In genomic region chr10:62099749-62100403, GRCm38 (mm10) we compare ENCODE assay signal across 15 mouse cellular contexts. TPM values are rescaled to one million over a fixed set of nuclear protein-coding genes. Genes with fewer than 3 reads are reported as not detected.
DNase-seq lines count a peak whose midpoint lies in the region; ATAC-seq and TF ChIP-seq lines count a peak whose summit lies in the region.
"Had no signal": no experiment of that assay in that cellular context is flagged by ENCODE, and none has a peak within 500 bp of the region (broad histone marks: within the 10 kb centered on the region; RNA-seq: fewer than 3 reads in every experiment).

No protein-coding gene starts in this region.

- no peak overlapping the region for H3K4me3 ChIP-seq in forebrain, postnatal 0 days (ENCODE audit: low read depth, low read length)
- H3K4me3 ChIP-seq in limb, embryonic 14.5 days (replicated peaks; ENCODE audit: low read length): no peak overlapping the region
- H3K4me3 ChIP-seq in neural tube, embryonic 15.5 days (replicated peaks): no peak overlapping the region
- H3K4me3 ChIP-seq in cerebellum, adult 2 months (replicated peaks; ENCODE audit: insufficient read depth, low read depth, low read length): no peak overlapping the region
- H3K4me3 ChIP-seq: kidney, embryonic 15.5 days had no signal

- peaks cover 21% of the 10 kb centered on the region for H3K4me1 ChIP-seq in forebrain, postnatal 0 days (ENCODE audit: insufficient read depth)
- peaks cover 18% of the 10 kb centered on the region for H3K4me1 ChIP-seq in limb, embryonic 14.5 days (ENCODE audit: control insufficient read depth, insufficient read depth, low read length)
- peaks cover 25% of the 10 kb centered on the region for H3K4me1 ChIP-seq in neural tube, embryonic 15.5 days
- peaks cover 9% of the 10 kb centered on the region; the same call in 1 of the 2 replicates for H3K4me1 ChIP-seq in cerebellum, adult 2 months (ENCODE audit: control insufficient read depth, insufficient read depth, low read length)
- H3K4me1 ChIP-seq: kidney, embryonic 15.5 days had no signal

- peak overlapping the region; percentile 89 for H3K27ac ChIP-seq in forebrain, postnatal 0 days (ENCODE audit: low read depth, low read length)
- no peak overlapping the region for H3K27ac ChIP-seq in limb, embryonic 14.5 days (replicated peaks; ENCODE audit: low read depth, low read length)
- peak overlapping the region; percentile 87 for H3K27ac ChIP-seq in neural tube, embryonic 15.5 days (replicated peaks)
- H3K27ac ChIP-seq in cerebellum, adult 2 months (ENCODE audit: insufficient read depth, low read length): no peak overlapping the region
- H3K27ac ChIP-seq: kidney, embryonic 15.5 days had no signal

- TF ChIP-seq POLR2A in limb, embryonic 14.5 days (IDR thresholded peaks at IDR 0.05; ENCODE audit: borderline replicate concordance, extremely low read depth, insufficient read depth, insufficient read length): no peak
- TF ChIP-seq POLR2A in cerebellum, adult 2 months (IDR thresholded peaks at IDR 0.05; ENCODE audit: borderline replicate concordance, insufficient read depth, low read length): no peak

- TF ChIP-seq CTCF in forebrain, postnatal 0 days (IDR thresholded peaks at IDR 0.05; ENCODE audit: low read depth): no peak
- no peak for TF ChIP-seq CTCF in cerebellum, adult 2 months (IDR thresholded peaks at IDR 0.05; ENCODE audit: borderline replicate concordance, insufficient read depth, low read depth, low read length)

- no peaks in the 10 kb centered on the region for H3K36me3 ChIP-seq in forebrain, postnatal 0 days (ENCODE audit: insufficient read depth)
- H3K36me3 ChIP-seq in limb, embryonic 14.5 days (ENCODE audit: control insufficient read depth, insufficient read depth, low read length): no peaks in the 10 kb centered on the region
- no peaks in the 10 kb centered on the region for H3K36me3 ChIP-seq in neural tube, embryonic 15.5 days
- H3K36me3 ChIP-seq: kidney, embryonic 15.5 days had no signal

- intact Hi-C loops in left cerebral cortex, postnatal 4 days (cut with DNase I): loop anchor here (5.0 to 10.0 kb wide), 3 partner anchors 43 to 263 kb away; no protein-coding TSS in a partner anchor

- no peak overlapping the region for H3K9ac ChIP-seq in forebrain, postnatal 0 days
- H3K9ac ChIP-seq in limb, embryonic 14.5 days (ENCODE audit: low read depth, low read length, severe bottlenecking): no peak overlapping the region
- H3K9ac ChIP-seq in neural tube, embryonic 15.5 days (replicated peaks): no peak overlapping the region
- H3K9ac ChIP-seq: kidney, embryonic 15.5 days had no signal

- peak; percentile 28 for ATAC-seq in forebrain, postnatal 0 days
- ATAC-seq in limb, embryonic 14.5 days (ENCODE audit: low FRiP score, low read depth): peak; percentile 68; the same call in 1 of the 2 replicates
- ATAC-seq in neural tube, embryonic 15.5 days (ENCODE audit: low FRiP score): peak; percentile 75

- peak; percentile 43 for DNase-seq in left cerebral cortex, postnatal 4 days
- no peak for DNase-seq in left cerebral cortex, adult 8-10 months (ENCODE audit: low spot score in 2 of 2)
- peak; percentile 69 for DNase-seq in forebrain, postnatal 0 days
- DNase-seq in limb, embryonic 14.5 days (ENCODE audit: low spot score): peak; percentile 53
- DNase-seq in heart, adult 18-20 months: no peak
- DNase-seq in gastrocnemius, adult 18-20 months (ENCODE audit: low spot score): no peak
- DNase-seq in cerebellum, adult 2 months: no peak
- DNase-seq: adrenal gland, postnatal 14 days; cerebellum, adult 9-11 months; layer of hippocampus, postnatal 36 days had no signal

- 46% methylated on average over 10 of the region's 10 CpGs for WGBS in forebrain, postnatal 0 days
- 49% methylated on average over 10 of the region's 10 CpGs for WGBS in limb, embryonic 14.5 days
- WGBS in neural tube, embryonic 15.5 days: 35% methylated on average over 10 of the region's 10 CpGs
- 70% methylated on average over 10 of the region's 10 CpGs for WGBS in cerebellum, adult 2 months

- no peak overlapping the region for H3K4me2 ChIP-seq in forebrain, postnatal 0 days (ENCODE audit: low read depth)
- no peak overlapping the region for H3K4me2 ChIP-seq in limb, embryonic 14.5 days (replicated peaks; ENCODE audit: low read depth, low read length, severe bottlenecking)
- H3K4me2 ChIP-seq in neural tube, embryonic 15.5 days: no peak overlapping the region
- H3K4me2 ChIP-seq: kidney, embryonic 15.5 days had no signal

- H3K27me3 ChIP-seq in forebrain, postnatal 0 days (ENCODE audit: insufficient read depth, low read length): no peaks in the 10 kb centered on the region
- H3K27me3 ChIP-seq in limb, embryonic 14.5 days (ENCODE audit: control insufficient read depth, insufficient read depth, low read length): no peaks in the 10 kb centered on the region
- peaks cover 15% of the 10 kb centered on the region; the same call in 1 of the 2 replicates for H3K27me3 ChIP-seq in neural tube, embryonic 15.5 days (replicated peaks)
- no peaks in the 10 kb centered on the region for H3K27me3 ChIP-seq in cerebellum, adult 2 months (ENCODE audit: control insufficient read depth, insufficient read depth, low read length)

- no peaks in the 10 kb centered on the region for H3K9me3 ChIP-seq in forebrain, postnatal 0 days (ENCODE audit: low read length)
- no peaks in the 10 kb centered on the region for H3K9me3 ChIP-seq in limb, embryonic 14.5 days (ENCODE audit: control insufficient read depth, low read length)
- no peaks in the 10 kb centered on the region for H3K9me3 ChIP-seq in neural tube, embryonic 15.5 days (replicated peaks)
- H3K9me3 ChIP-seq: kidney, embryonic 15.5 days had no signal

RNA-seq across cellular contexts. Expression of gene Neurog3, which starts 33.0 kb away (rescaled TPM):
- not detected for total RNA-seq in left cerebral cortex, postnatal 4 days (2021)
- total RNA-seq in left cerebral cortex, adult 8-10 months (2022): not detected
- total RNA-seq in forebrain, postnatal 0 days (2014; rRNA removed): not detected in 2 replicates
- polyA plus RNA-seq in forebrain, postnatal 0 days (2015; fragmentation: Nextera tagmentation; extraction: Ambion mirVana): not detected in 2 replicates
- polyA plus RNA-seq in limb, embryonic 14.5 days (2012; rRNA removed): not detected in 2 replicates
- polyA plus RNA-seq in limb, embryonic 14.5 days (2014; fragmentation: Nextera tagmentation; extraction: Ambion mirVana): not detected in 2 replicates
- polyA plus RNA-seq in neural tube, embryonic 15.5 days (2015; fragmentation: Nextera tagmentation; extraction: Ambion mirVana): 0.35 and 0.68 TPM in 2 replicates
- total RNA-seq in heart, adult 18-20 months (2021): not detected
- total RNA-seq in gastrocnemius, adult 18-20 months (2021): not detected
- 0.13 and 0.18 TPM in 2 replicates for polyA plus RNA-seq in cerebellum, adult 2 months (2012; rRNA removed)
- total RNA-seq: adrenal gland, postnatal 14 days; layer of hippocampus, postnatal 36 days; megakaryocyte-erythroid progenitor cell, adult 5-6 weeks had no signal
- polyA plus RNA-seq: C2C12; heart, embryonic 16.5 days; kidney, embryonic 15.5 days had no signal

RNA-seq across cellular contexts. Expression of gene Fam241b, which starts 43.8 kb away (rescaled TPM):
- 10 to 100 TPM; 77.9 to 92.9 TPM for total RNA-seq in left cerebral cortex, postnatal 4 days (2021)
- 10 to 100 TPM; 47.0 to 57.8 (median 52.5) TPM for total RNA-seq in left cerebral cortex, adult 8-10 months (2022)
- 118 and 120 TPM in 2 replicates for total RNA-seq in forebrain, postnatal 0 days (2014; rRNA removed)
- 193 and 196 TPM in 2 replicates for polyA plus RNA-seq in forebrain, postnatal 0 days (2015; fragmentation: Nextera tagmentation; extraction: Ambion mirVana)
- polyA plus RNA-seq in limb, embryonic 14.5 days (2012; rRNA removed): 8.4 and 8.5 TPM in 2 replicates
- 5.0 and 5.4 TPM in 2 replicates for polyA plus RNA-seq in limb, embryonic 14.5 days (2014; fragmentation: Nextera tagmentation; extraction: Ambion mirVana)
- polyA plus RNA-seq in neural tube, embryonic 15.5 days (2015; fragmentation: Nextera tagmentation; extraction: Ambion mirVana): 114 and 139 TPM in 2 replicates
- 1 to 10 TPM; 3.1 to 4.1 TPM for total RNA-seq in heart, adult 18-20 months (2021)
- total RNA-seq in gastrocnemius, adult 18-20 months (2021): 1 to 10 TPM; 1.7 to 2.7 TPM
- 71.8 and 74.2 TPM in 2 replicates for polyA plus RNA-seq in cerebellum, adult 2 months (2012; rRNA removed)

Comparison
In these comparisons a context has a peak if more than half of its experiments do, and no peak if none do; other contexts are left out.
1. DNase-seq: peak in left cerebral cortex, postnatal 4 days (single experiment), forebrain, postnatal 0 days (single experiment) and limb, embryonic 14.5 days (single experiment); none in left cerebral cortex, adult 8-10 months (0 of 2), heart, adult 18-20 months (0 of 2), gastrocnemius, adult 18-20 months (single experiment) and cerebellum, adult 2 months (0 of 2).
2. H3K27ac ChIP-seq: peak in forebrain, postnatal 0 days (single experiment) and neural tube, embryonic 15.5 days (single experiment); none in limb, embryonic 14.5 days (single experiment) and cerebellum, adult 2 months (single experiment).
3. RNA of gene Fam241b, which starts 43.8 kb away (total RNA-seq): 118 to 120 TPM in forebrain, postnatal 0 days, 77.9 to 92.9 TPM in left cerebral cortex, postnatal 4 days and 47.0 to 57.8 TPM in left cerebral cortex, adult 8-10 months; 3.1 to 4.1 TPM in heart, adult 18-20 months and 1.7 to 2.7 TPM in gastrocnemius, adult 18-20 months; every median in the first group is over 4 times any median in the second.
4. Peak in every context shown above with its lines, with median percentiles within 50 percentile points of each other: ATAC-seq.